Mouse (Mus musculus) MEL (cell line): ENCODE data around the gene Adam11.

Experiments
- CHD1 ChIP-seq: IDR thresholded peaks from 2 replicates; pipeline ENCODE4 v1.6.1; 2012; ENCODE audit warnings: low read depth, mild to moderate bottlenecking, inconsistent platforms, low read length, improper control_type of control experiment
- CTCF ChIP-seq, 3 experiments: IDR thresholded peaks in 2 of 3; conservative IDR thresholded peaks in 1 of 3; 2 replicates each; pipeline ENCODE4 v1.5.1; 2011 to 2012; ENCODE audit warnings: low read length in 3 of 3, low read depth in 2 of 3, mild to moderate bottlenecking in 2 of 3, improper control_type of control experiment in 1 of 3, inconsistent platforms in 1 of 3, mixed read lengths in 1 of 3, moderate library complexity in 1 of 3; ENCODE audit not compliant: control insufficient read depth in 1 of 3, insufficient read depth in 1 of 3, poor library complexity in 1 of 3, severe bottlenecking in 1 of 3
- GATA1 ChIP-seq: IDR thresholded peaks from 2 replicates; pipeline ENCODE4 v1.6.1; 2011; ENCODE audit warnings: low read depth, low read length, improper control_type of control experiment
- TAL1 ChIP-seq: IDR thresholded peaks from 2 replicates; pipeline ENCODE4 v1.6.1; 2012; ENCODE audit warnings: mild to moderate bottlenecking, inconsistent platforms, low read length, moderate library complexity, mixed read lengths
- TBP ChIP-seq: IDR thresholded peaks from 2 replicates; pipeline ENCODE4 v1.8.0; 2011; ENCODE audit warnings: low read depth, low read length, improper control_type of control experiment

DNA sequence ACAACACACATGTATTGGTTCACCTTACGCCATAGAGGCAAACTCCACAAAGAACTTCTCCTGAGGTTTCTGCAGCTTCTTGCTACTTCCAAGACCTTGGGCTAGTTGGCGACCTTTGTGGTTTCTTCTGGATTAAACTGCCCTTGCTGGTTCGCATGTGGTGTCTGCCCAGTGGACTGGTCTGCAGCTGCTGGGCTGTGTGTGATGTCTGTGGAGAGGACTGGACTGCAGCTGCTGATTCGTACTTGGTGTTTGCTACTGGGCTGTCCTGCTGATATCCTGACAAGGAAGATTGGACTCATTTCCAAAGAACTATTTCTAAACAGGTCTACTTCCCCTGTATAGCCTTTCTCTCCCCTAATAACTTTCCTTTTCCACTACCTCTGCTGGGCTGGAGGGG lies 48.8 kb upstream of the Adam11 start:
- no peak for TF ChIP-seq GATA1
- TF ChIP-seq TAL1, result no peak
- TF ChIP-seq TBP, result no peak
- TF ChIP-seq CHD1, result no peak
- no peak for TF ChIP-seq CTCF (IDR thresholded peaks at IDR 0.05 in 2 of 3, conservative IDR thresholded peaks at IDR 0.05 in 1 of 3; ENCODE audit: control insufficient read depth in 1 of 3, insufficient read depth in 1 of 3, low read depth in 2 of 3, low read length in 3 of 3, poor library complexity in 1 of 3, severe bottlenecking in 1 of 3)
